Comparison of ENCODE assay signal across 8 mouse cellular contexts in the genomic region with DNA sequence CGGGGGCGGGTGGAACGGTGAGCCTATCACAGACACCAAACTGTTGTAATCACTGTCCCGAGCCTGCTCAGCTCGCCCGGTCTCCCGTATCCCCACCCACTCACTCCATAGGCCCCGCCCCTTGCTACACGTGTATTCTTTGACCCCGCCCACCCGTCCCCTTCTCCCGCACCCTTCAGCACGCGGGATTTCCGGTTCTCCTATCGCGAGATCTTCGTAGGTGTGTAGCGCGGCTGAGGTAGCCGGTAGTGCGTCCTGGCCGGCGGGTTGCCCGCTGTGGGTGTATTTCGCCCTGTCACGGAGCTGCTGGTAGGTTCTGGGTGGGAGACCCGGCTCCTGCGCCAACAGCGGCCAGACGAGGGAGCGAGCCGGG. TPM values are rescaled to one million over a fixed set of nuclear protein-coding genes. Genes with fewer than 3 reads are reported as not detected.
A peak's percentile ranks its signal among the peaks of the same experiment; 100 is the strongest.
DNase-seq lines count a peak whose midpoint lies in the region; ATAC-seq and TF ChIP-seq lines count a peak whose summit lies in the region.

TSS of gene Nmd3 (plus strand) at position 172 of the 373 bp plus-strand sequence.

- H3K36me3 ChIP-seq in E14TG2a.4 (ENCODE audit: insufficient read depth, low read length): peaks cover 33% of the 10 kb centered on the region
- no peaks in the 10 kb centered on the region for H3K36me3 ChIP-seq in forebrain, embryonic 12.5 days (replicated peaks)
- peaks cover 4% of the 10 kb centered on the region; the same call in 1 of the 2 replicates for H3K36me3 ChIP-seq in heart, postnatal 0 days (replicated peaks; ENCODE audit: control insufficient read depth, insufficient read depth, low read length)
- no peaks in the 10 kb centered on the region for H3K36me3 ChIP-seq in liver, embryonic 16.5 days (ENCODE audit: control insufficient read depth, insufficient read depth)
- H3K36me3 ChIP-seq in neural tube, embryonic 13.5 days: peaks cover 8% of the 10 kb centered on the region
- H3K36me3 ChIP-seq in testis, adult 2 months (ENCODE audit: control insufficient read depth, insufficient read depth, low read length): no peaks in the 10 kb centered on the region

- peak within 1 kb of the TSS; percentile 95 for H3K9ac ChIP-seq in forebrain, embryonic 12.5 days
- H3K9ac ChIP-seq in heart, postnatal 0 days (replicated peaks; ENCODE audit: low read depth, low read length): peak within 1 kb of the TSS; percentile 96
- H3K9ac ChIP-seq in liver, embryonic 16.5 days (ENCODE audit: low read depth, low read length): peak within 1 kb of the TSS; percentile 83
- H3K9ac ChIP-seq in neural tube, embryonic 13.5 days: peak within 1 kb of the TSS; percentile 94

- H3K4me2 ChIP-seq in forebrain, embryonic 12.5 days: peak within 1 kb of the TSS; percentile 87
- H3K4me2 ChIP-seq in heart, postnatal 0 days (ENCODE audit: low read depth, low read length): peak within 1 kb of the TSS; percentile 85
- H3K4me2 ChIP-seq in liver, embryonic 16.5 days (ENCODE audit: low read depth, low read length): peak within 1 kb of the TSS; percentile 83
- H3K4me2 ChIP-seq in neural tube, embryonic 13.5 days: peak within 1 kb of the TSS; percentile 85

- no peaks in the 10 kb centered on the region for H3K27me3 ChIP-seq in E14TG2a.4 (ENCODE audit: insufficient read depth, low read length)
- H3K27me3 ChIP-seq in forebrain, embryonic 12.5 days: no peaks in the 10 kb centered on the region
- no peaks in the 10 kb centered on the region for H3K27me3 ChIP-seq in heart, postnatal 0 days (ENCODE audit: control insufficient read depth, insufficient read depth, low read length)
- no peaks in the 10 kb centered on the region for H3K27me3 ChIP-seq in liver, embryonic 16.5 days (ENCODE audit: control insufficient read depth, insufficient read depth, low read depth, low read length)
- no peaks in the 10 kb centered on the region for H3K27me3 ChIP-seq in neural tube, embryonic 13.5 days
- no peaks in the 10 kb centered on the region for H3K27me3 ChIP-seq in testis, adult 2 months (ENCODE audit: control insufficient read depth, insufficient read depth, low read length)

- H3K4me1 ChIP-seq in E14TG2a.4 (replicated peaks; ENCODE audit: low read depth, low read length): peaks cover 36% of the 10 kb centered on the region
- peaks cover 19% of the 10 kb centered on the region for H3K4me1 ChIP-seq in forebrain, embryonic 12.5 days
- H3K4me1 ChIP-seq in heart, postnatal 0 days (ENCODE audit: control insufficient read depth, insufficient read depth): peaks cover 14% of the 10 kb centered on the region
- H3K4me1 ChIP-seq in liver, embryonic 16.5 days (ENCODE audit: control insufficient read depth, low read depth, low read length): peaks cover 6% of the 10 kb centered on the region
- H3K4me1 ChIP-seq in neural tube, embryonic 13.5 days (replicated peaks): peaks cover 20% of the 10 kb centered on the region
- peaks cover 3% of the 10 kb centered on the region for H3K4me1 ChIP-seq in testis, adult 2 months (ENCODE audit: control insufficient read depth, insufficient read depth, low read length)

- H3K9me3 ChIP-seq in E14TG2a.4 (ENCODE audit: low read length): no peaks in the 10 kb centered on the region
- no peaks in the 10 kb centered on the region for H3K9me3 ChIP-seq in forebrain, embryonic 12.5 days
- no peaks in the 10 kb centered on the region for H3K9me3 ChIP-seq in heart, postnatal 0 days (replicated peaks; ENCODE audit: control insufficient read depth, low read length)
- no peaks in the 10 kb centered on the region for H3K9me3 ChIP-seq in liver, embryonic 16.5 days (replicated peaks; ENCODE audit: control insufficient read depth, low read length)
- H3K9me3 ChIP-seq in neural tube, embryonic 13.5 days: no peaks in the 10 kb centered on the region

- WGBS in forebrain, embryonic 12.5 days: 1% methylated on average over 33 of the region's 33 CpGs
- WGBS in heart, postnatal 0 days: under 1% methylated on average over 33 of the region's 33 CpGs
- WGBS in liver, embryonic 16.5 days (ENCODE audit: insufficient replicate concordance): under 1% methylated on average over 30 of the region's 33 CpGs
- WGBS in neural tube, embryonic 13.5 days: under 1% methylated on average over 33 of the region's 33 CpGs

- peak; percentile 24; the same call in 1 of the 2 replicates for TF ChIP-seq EP300 in heart, postnatal 0 days (IDR thresholded peaks at IDR 0.05; ENCODE audit: low read depth)

- no peak for TF ChIP-seq CTCF in E14TG2a.4 (conservative IDR thresholded peaks at IDR 0.05; ENCODE audit: low read length)
- no peak for TF ChIP-seq CTCF in heart, postnatal 0 days (IDR thresholded peaks at IDR 0.05; ENCODE audit: low read depth)
- TF ChIP-seq CTCF in testis, adult 2 months (IDR thresholded peaks at IDR 0.05; ENCODE audit: control insufficient read depth, insufficient read depth, insufficient replicate concordance, low read depth, low read length): no peak

- H3K4me3 ChIP-seq in E14TG2a.4 (replicated peaks; ENCODE audit: low read length): peak within 1 kb of the TSS; percentile 94
- H3K4me3 ChIP-seq in forebrain, embryonic 12.5 days (replicated peaks): peak within 1 kb of the TSS; percentile 95
- peak within 1 kb of the TSS; percentile 91 for H3K4me3 ChIP-seq in heart, postnatal 0 days (ENCODE audit: low read depth, low read length)
- peak within 1 kb of the TSS; percentile 84 for H3K4me3 ChIP-seq in liver, embryonic 16.5 days (ENCODE audit: low read depth, low read length)
- H3K4me3 ChIP-seq in neural tube, embryonic 13.5 days: peak within 1 kb of the TSS; percentile 94
- H3K4me3 ChIP-seq in testis, adult 2 months (ENCODE audit: control insufficient read depth, low read depth, low read length): peak within 1 kb of the TSS; percentile 92

- peak within 1 kb of the TSS; percentile 92 for H3K27ac ChIP-seq in forebrain, embryonic 12.5 days
- H3K27ac ChIP-seq in heart, postnatal 0 days (ENCODE audit: low read depth): peak within 1 kb of the TSS; percentile 88
- peak within 1 kb of the TSS; percentile 85 for H3K27ac ChIP-seq in liver, embryonic 16.5 days (ENCODE audit: low read length)
- H3K27ac ChIP-seq in neural tube, embryonic 13.5 days (replicated peaks): peak within 1 kb of the TSS; percentile 93
- H3K27ac ChIP-seq in testis, adult 2 months (ENCODE audit: control insufficient read depth, insufficient read depth, low read depth, low read length): peak within 1 kb of the TSS; percentile 87

- peak; percentile 97 for ATAC-seq in forebrain, embryonic 12.5 days (ENCODE audit: low FRiP score)
- ATAC-seq in heart, postnatal 0 days (ENCODE audit: insufficient read depth, low read depth): peak; percentile 96
- peak; percentile 92 for ATAC-seq in liver, embryonic 16.5 days (ENCODE audit: low read depth)
- peak; percentile 97 for ATAC-seq in neural tube, embryonic 13.5 days (ENCODE audit: low read depth)

- peak; percentile 97 for DNase-seq in c-Kit-positive CD71-positive TER-119-positive erythroid progenitor cells, embryonic 14.5 days (ENCODE audit: low spot score)
- DNase-seq in heart, postnatal 0 days (ENCODE audit: low spot score): peak; percentile 95
- DNase-seq in kidney, postnatal 4 days: peak; percentile 96 to 97

- TF ChIP-seq POLR2A in testis, adult 2 months (IDR thresholded peaks at IDR 0.05; ENCODE audit: control insufficient read depth, low read depth, low read length): peak; percentile 95

RNA-seq across cellular contexts. Expression of gene Nmd3, which starts in this region (rescaled TPM):
- 109 and 114 TPM in 2 replicates for polyA plus RNA-seq in forebrain, embryonic 12.5 days (2016; fragmentation: Nextera tagmentation; extraction: Ambion mirVana)
- 32.0 and 73.4 TPM in 2 replicates for total RNA-seq in heart, postnatal 0 days (2014; rRNA removed; ENCODE audit: low replicate concordance)
- polyA plus RNA-seq in heart, postnatal 0 days (2015; fragmentation: Nextera tagmentation; extraction: Ambion mirVana): 77.5 and 89.2 TPM in 2 replicates
- polyA plus RNA-seq in liver, embryonic 16.5 days (2015; fragmentation: Nextera tagmentation; extraction: Ambion mirVana): 48.5 and 60.9 TPM in 2 replicates
- 111 and 122 TPM in 2 replicates for polyA plus RNA-seq in neural tube, embryonic 13.5 days (2015; fragmentation: Nextera tagmentation; extraction: Ambion mirVana)
- polyA plus RNA-seq in testis, adult 2 months (2012; rRNA removed): 39.0 and 46.5 TPM in 2 replicates

Comparison
In these comparisons a context has a peak if more than half of its experiments do, and no peak if none do; other contexts are left out.
1. Peak in every context shown above with its lines: DNase-seq, ATAC-seq, H3K4me3 ChIP-seq and H3K27ac ChIP-seq.